Mouse (Mus musculus) left cerebral cortex, adult 11 months (tissue): ENCODE measurements around the gene Aif1.
A peak's percentile ranks its signal among the peaks of the same experiment; 100 is the strongest.

Source experiments
- DNase-seq: peaks from one replicate; pipeline ENCODE4 v3.0.0; 2022; ENCODE audit warnings: low spot score

Aif1 gene

DNA sequence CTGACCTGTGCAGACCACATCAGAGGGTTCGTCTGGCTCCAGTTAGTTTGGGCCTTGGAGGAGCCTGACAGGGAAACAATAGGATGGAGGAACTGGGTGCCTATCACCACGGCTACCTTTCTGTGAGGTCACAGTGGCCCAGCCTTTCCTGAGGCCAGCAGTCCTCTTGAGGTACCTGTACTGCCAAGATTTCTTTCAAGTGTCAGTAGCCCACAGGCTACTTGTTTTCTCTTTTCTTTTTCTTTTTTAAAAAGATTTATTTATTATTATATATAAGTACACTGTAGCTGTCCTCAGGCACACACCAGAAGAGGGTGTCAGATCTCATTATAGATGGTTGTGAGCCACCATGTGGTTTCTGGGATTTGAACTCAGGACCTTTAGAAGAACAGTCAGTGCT is at the start of gene Aif1:
Gene Aif1, minus strand, starts transcription at position 101 of the 400 bp plus-strand sequence.
- no peak for DNase-seq

GRCm38 (mm10) chr17:35225456-35225855 is 49.6 kb upstream of the Aif1 start:
- no peak for DNase-seq

DNA sequence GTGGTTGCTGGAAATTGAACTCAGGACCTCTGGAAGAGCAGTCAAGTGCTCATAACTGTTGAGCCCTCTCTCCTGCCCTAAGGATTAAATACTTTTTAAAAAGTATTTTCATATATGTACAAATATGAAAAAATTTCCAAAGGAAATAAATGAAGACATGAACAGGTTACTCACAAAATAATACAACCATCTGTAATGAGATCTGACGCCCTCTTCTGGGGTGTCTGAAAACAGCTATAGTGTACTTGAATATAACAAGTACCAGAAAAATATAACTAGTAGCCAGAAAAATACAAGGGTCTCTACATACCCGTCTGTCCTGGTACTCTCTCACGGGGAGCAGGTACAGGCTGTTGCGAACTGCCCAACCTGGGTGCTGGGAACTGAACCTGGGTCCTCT is 48.8 kb upstream of the Aif1 start:
- DNase-seq = no peak

DNA sequence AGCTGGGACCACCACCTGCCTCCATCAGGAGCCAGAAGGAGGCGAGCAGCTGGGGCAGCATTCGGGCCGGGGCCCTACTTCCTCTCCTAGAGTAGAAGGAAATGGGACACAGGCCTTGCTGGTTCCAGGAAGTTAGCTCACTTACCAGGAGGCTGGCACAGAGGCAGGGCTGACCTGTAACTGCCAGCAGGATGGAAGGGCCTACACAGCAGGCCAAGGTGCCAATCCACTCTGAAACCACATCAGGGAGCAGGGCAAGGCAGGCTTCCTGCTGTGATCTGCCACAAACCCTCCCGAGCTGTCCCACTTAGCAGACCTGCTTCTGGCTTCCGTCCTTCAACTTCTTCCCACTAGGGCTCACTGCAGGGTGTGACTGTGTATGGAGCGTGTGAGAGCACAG is 46.4 kb upstream of the Aif1 start:
- no peak for DNase-seq

DNA sequence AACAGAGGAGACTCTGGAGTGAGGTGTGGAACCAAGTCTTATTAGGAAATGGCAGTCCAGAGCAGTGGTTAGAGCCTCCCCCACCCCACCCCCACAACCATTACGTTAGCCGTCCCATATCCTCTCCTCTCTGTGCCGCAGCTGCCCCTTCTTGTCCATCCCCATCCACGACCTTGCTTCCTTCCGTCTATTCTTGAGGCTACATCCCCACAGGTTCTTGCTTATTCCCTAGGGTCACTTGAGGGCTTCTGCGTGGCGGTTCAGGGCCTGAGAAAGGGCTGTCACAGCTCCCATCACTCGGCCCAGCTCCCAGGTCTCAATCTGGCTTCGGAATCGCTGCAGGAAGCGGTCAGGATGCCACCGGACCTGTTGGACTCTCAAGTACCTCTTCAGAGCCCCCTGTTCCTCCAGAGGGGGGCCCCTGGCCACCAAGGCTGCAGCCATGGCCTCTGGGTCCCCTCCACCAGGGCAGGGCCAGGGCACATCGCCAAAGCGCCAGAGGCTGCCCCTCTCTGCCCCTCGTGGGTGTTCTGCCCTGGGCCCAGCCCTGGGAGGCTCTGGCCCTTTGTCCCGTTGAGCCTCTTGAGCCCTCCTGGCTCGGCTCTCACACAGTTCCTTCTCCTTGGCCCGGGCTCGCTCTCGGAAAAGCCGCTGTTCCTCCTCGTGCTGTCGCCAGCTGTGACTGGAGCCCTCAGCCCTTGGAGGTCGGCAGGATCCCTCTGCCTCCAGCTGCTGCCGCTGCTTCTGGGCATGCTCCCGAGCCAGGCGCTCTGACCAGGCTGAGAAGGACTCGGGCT is 44.5 kb upstream of the Aif1 start, which contains the start of gene Gm16181:
Gene Gm16181, plus strand, starts transcription at position 679 of the 797 bp plus-strand sequence.
- DNase-seq = no peak

DNA sequence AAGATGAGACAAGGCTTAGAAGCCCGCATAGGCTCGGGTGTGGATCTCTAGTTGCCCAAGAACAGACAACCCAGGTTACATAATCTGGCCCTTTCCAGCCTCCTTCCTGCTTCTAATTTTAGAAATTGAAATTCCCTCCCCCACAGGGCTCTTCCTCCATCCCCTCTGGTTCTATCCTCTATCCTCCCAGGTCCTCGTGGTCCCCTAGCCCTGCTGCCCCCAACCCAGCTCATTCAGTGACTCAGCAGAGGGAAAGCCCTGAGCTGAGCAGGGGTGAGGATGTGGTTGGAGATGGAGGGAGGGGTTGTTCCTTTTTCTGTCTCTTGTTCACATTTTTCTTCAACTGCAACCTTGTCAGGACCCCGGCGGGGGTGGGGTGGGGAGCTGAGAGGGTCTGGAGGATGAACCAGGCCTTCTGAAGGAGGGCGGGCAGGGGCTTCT is 43.8 kb upstream of the Aif1 start:
- no peak for DNase-seq

GRCm38 (mm10) chr17:35218516-35219193 is 42.8 kb upstream of the Aif1 start:
- DNase-seq = no peak

DNA sequence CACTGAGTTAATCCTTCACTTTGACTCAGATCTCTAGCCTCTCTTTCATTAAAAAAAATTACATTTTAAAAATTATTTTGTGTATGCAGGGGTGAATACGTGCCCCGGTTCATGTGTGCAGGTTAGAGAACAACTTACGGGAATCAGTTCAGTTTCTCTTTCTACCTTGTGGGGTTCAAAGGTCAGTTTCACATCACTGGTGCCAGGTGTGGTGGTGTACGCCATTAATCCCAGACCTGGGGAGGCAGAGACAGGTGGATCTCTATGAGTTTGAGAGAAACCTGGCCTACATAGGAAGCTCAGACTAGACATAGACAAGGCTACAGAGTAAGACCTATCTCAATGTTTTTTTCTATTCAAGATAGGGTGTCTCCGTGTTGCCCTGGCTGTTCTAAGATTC is 37.2 kb upstream of the Aif1 start:
- DNase-seq = no peak

DNA sequence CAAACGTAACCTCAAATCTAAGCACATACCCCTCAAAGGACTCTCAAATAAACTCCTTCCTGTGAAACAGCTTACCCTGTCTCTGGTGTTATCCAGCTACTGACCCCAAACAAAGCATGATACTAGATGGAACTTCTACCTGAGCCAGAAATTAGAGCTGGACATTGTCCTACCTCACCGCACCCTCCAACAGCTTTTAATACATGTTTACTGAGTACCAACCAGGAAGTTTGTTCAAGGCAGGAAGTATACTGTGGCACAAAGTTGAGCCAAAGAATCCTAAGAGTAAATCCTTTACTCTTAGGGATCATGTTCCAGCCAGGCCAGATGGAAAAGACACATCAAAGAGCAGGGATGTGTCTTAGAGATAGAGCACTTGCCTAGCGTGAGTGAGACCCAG is 34.7 kb upstream of the Aif1 start:
- DNase-seq = no peak

GRCm38 (mm10) chr17:35209785-35210535 is 34.1 kb upstream of the Aif1 start:
- DNase-seq = no peak

GRCm38 (mm10) chr17:35205380-35205769 is 29.5 kb upstream of the Aif1 start:
- no peak for DNase-seq

DNA sequence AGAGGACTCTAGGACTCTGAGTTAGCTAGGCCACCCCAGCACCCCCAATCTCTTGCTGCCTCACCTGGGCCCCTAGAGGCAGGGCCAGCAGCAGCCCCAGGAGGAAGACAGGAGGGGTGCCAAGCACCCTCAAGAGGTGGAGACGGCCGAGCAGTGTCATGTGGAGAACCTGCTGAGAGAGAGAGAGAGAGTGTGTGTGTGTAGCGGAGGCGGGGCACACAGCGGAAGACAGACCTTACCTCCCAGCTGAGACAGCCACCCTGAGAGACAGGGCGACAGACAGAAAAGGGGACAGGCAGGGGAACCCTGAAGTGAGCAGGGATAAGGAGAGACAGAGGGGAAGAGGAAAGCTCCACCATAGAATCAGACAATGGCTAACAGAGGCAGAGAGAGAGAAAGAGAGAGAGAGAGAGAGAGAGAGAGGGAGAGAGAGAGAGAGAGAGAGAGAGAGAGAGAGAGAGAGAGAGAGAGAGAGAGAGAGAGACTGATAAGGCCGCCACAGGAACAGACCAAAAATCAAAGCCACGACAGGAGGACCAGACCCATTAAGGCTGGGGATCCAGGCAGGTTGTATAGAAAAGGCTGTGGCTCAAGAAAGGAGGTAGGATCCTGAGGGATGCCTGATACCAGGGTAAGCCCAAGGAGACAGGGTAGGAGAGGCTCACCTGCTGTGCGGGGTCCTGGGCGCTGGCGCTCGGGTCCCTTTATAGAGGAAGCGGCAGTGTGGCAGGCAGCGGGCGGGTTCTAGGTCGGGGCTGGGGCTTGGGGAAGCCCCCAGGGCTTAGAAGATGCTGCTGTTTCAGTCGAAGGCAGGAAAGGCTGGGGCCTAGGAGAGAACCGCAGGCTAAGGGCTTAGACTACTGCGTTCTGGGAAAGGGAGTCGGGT is 28.9 kb upstream of the Aif1 start, which contains the start of gene Lta:
Gene Lta, minus strand, starts transcription at position 858 of the 886 bp plus-strand sequence.
- no peak for DNase-seq

DNA sequence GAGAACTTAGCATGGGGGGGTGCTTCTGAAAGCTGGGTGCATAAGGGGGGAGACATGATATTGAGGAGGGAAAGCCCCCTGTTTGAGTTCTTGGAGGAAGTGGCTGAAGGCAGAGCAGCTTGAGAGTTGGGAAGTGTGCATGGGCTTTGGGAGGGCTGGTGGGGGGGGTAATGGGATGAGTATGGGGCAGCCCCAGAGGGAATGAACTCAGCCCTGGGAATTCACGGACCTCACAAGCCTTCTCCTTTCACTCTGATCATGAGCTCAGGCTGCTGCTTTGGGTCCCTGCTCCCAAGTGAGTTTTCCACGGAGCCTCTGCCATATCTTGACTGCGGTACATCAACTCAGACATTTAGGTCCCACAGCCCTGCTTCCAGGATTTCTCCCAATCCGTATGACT is 26.6 kb upstream of the Aif1 start:
- no peak for DNase-seq

GRCm38 (mm10) chr17:35201787-35202186 is 25.9 kb upstream of the Aif1 start, which contains the start of gene Tnf:
Tnf (minus strand) TSS chr17:35202007.
- DNase-seq = no peak

GRCm38 (mm10) chr17:35201128-35201527 is 25.3 kb upstream of the Aif1 start:
- DNase-seq = no peak

GRCm38 (mm10) chr17:35200398-35200797 is 24.5 kb upstream of the Aif1 start:
- no peak for DNase-seq

- no peak for DNase-seq
Observed at GRCm38 (mm10) chr17:35198946-35199345, 23.1 kb upstream of the Aif1 start.

DNA sequence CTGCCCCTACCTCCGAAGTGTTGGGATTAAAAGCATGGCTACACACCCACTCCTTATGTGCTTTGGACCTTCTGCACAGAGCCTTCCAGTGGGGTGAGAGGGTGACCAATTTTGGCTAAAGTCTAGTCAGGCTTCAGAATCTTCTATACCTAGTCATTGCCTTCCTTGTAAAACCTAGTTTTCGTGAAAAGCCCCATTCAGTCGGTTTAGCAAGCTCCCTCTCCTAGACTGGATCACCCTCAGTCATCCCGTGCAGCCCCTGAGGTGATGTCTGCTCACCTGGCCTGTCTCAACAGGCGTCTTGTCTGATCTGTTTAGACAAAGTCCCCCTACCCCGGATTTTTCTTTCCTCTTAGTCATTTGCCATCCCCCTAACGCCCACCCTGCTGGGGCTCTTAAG is 22.2 kb upstream of the Aif1 start:
- DNase-seq = no peak

DNA sequence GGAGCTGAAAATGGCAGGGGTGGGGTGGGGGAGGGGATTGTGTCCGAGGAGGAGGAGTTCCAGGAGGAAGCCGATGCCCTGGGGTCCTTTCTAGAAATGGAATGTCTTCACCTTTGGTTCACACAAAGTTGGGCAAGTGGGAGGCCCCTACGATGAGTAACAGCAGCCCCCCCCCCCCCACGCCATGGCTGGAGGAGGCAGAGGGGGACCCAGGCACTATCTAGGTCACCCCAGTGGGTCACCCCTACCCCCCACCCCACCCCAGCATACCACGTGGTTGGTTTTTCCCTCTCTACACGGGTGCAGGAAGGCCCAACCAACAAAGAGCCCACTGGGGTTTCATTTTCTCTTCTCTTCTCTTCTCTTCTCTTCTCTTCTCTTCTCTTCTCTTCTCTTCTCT is 21.3 kb upstream of the Aif1 start:
- no peak for DNase-seq

DNA sequence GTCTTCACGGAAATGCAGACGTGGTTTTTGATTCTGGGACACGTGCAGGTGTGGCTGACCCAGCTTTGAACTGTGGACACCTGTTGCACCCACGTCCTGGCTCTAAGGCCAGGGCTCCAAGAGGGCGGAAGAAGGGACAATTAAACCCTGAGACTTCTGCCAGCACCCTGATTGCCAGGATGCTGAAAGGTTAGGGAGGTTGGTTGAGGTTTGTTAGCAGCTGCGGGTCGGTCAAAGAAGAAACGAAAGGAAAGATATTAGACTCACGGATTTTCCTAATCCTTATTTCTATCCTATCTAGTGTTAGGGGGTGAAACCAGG is 20.4 kb upstream of the Aif1 start:
- no peak for DNase-seq

GRCm38 (mm10) chr17:35195631-35196320 is 19.9 kb upstream of the Aif1 start:
- peak; percentile 65 for DNase-seq
